Mouse (Mus musculus): Measurements from ENCODE around the gene Trcg1.

DNA sequence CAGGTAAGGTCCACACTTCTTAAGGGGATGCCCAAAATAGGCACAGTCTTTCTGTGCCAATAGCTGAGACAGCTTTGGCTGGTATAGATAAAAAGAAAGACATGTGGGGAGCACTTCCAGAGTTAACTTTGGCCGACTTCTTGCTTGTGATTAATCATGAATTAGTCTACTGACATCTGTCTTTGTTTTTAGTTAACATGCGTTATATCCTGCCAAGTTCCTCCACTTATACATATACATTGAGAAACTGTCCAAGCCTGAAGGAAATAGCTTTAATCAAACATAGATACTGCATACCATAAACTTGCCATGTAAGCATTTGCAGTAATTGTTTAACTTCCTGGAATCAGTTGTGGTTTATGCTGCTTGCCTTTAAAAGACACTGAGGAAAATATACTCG lies 39.6 kb upstream of the Trcg1 start:
- TF ChIP-seq CTCF (conservative IDR thresholded peaks at IDR 0.05; ENCODE audit: low read length): no peak
- no peak for TF ChIP-seq NANOG (IDR thresholded peaks at IDR 0.05; ENCODE audit: borderline replicate concordance, low read length)

Data from E14TG2a.4 (cell line).